Mouse (Mus musculus) limb, embryonic 14.5 days (tissue): ENCODE measurements around the gene Tex12. TPM values are rescaled to one million over a fixed set of nuclear protein-coding genes. Genes with fewer than 3 reads are reported as not detected.

Source experiments
- ATAC-seq: fragments of 200-750 bp; cut with Nextera tagmentation; 2 replicates; pipeline ENCODE4 v1.8.0; 2017; ENCODE audit warnings: low read depth, moderate number of reproducible peaks, moderate TSS enrichment; ENCODE audit not compliant: low FRiP score
- DNase-seq: peaks from one replicate; pipeline ENCODE4 v3.0.0-alpha.2; 2015; ENCODE audit warnings: low spot score
- H3K27ac ChIP-seq: fragments of 300-500 bp; sonication (generic); replicated peaks from 2 replicates; pipeline ENCODE4 v1.5.1; 2014; ENCODE audit warnings: low read depth, mild to moderate bottlenecking, low read length, moderate library complexity, mixed read lengths
- H3K27me3 ChIP-seq: fragments of 300-500 bp; sonication (generic); 2 replicates; pipeline ENCODE4 v1.6.1; 2014; ENCODE audit warnings: low read length, mixed read lengths; ENCODE audit not compliant: control insufficient read depth, insufficient read depth
- H3K36me3 ChIP-seq: fragments of 300-500 bp; sonication (generic); 2 replicates; pipeline ENCODE4 v1.6.1; 2014; ENCODE audit warnings: mild to moderate bottlenecking, low read length, moderate library complexity, mixed read lengths; ENCODE audit not compliant: control insufficient read depth, insufficient read depth
- H3K4me1 ChIP-seq: fragments of 300-500 bp; sonication (generic); 2 replicates; pipeline ENCODE4 v1.6.1; 2014; ENCODE audit warnings: antibody characterized with exemption, low read length, mixed read lengths; ENCODE audit not compliant: control insufficient read depth, insufficient read depth
- H3K4me2 ChIP-seq: fragments of 300-500 bp; sonication (generic); replicated peaks from 2 replicates; pipeline ENCODE4 v1.6.1; 2014; ENCODE audit warnings: low read depth, mild to moderate bottlenecking, low read length, moderate library complexity; ENCODE audit not compliant: severe bottlenecking
- H3K4me3 ChIP-seq: fragments of 300-500 bp; sonication (generic); replicated peaks from 2 replicates; pipeline ENCODE4 v1.5.1; 2014; ENCODE audit warnings: low read length
- H3K9ac ChIP-seq: fragments of 300-500 bp; sonication (generic); 2 replicates; pipeline ENCODE4 v1.6.1; 2014; ENCODE audit warnings: mild to moderate bottlenecking, low read depth, low read length, moderate library complexity; ENCODE audit not compliant: severe bottlenecking
- H3K9me3 ChIP-seq: fragments of 300-500 bp; sonication (generic); 2 replicates; pipeline ENCODE4 v1.6.1; 2016; ENCODE audit warnings: low read length; ENCODE audit not compliant: control insufficient read depth
- POLR2A ChIP-seq: fragments of 200-500 bp; IDR thresholded peaks from 2 replicates; pipeline ENCODE4 v1.8.0; 2012; ENCODE audit warnings: inconsistent platforms, mild to moderate bottlenecking, moderate library complexity, borderline replicate concordance; ENCODE audit not compliant: insufficient read depth, insufficient read length; ENCODE audit errors: extremely low read depth
- whole genome bisulfite sequencing: fragments of 180-500 bp; shearing (Covaris S2); extraction: QIAGEN DNeasy Blood & Tissue Kit; methylation state at CpG from one replicate; pipeline ENCODE4 v1.1.7; 2014; 5-methylcytosine and 5-hydroxymethylcytosine counted together
- polyA plus RNA-seq, 2 experiments: library from polyadenylated mRNA; depleted of rRNA in 1 of 2; stranded (reverse) in 1 of 2; unstranded in 1 of 2; fragments of >200 nt; fragmentation: Nextera tagmentation in 1 of 2; extraction: Ambion mirVana in 1 of 2; gene quantifications; 2 replicates each; pipeline versions ENCODE4 v1.2.1 to v1.2.3; 2012 to 2014

Gene Tex12
- polyA plus RNA-seq, 2 experiments: not detected

DNA sequence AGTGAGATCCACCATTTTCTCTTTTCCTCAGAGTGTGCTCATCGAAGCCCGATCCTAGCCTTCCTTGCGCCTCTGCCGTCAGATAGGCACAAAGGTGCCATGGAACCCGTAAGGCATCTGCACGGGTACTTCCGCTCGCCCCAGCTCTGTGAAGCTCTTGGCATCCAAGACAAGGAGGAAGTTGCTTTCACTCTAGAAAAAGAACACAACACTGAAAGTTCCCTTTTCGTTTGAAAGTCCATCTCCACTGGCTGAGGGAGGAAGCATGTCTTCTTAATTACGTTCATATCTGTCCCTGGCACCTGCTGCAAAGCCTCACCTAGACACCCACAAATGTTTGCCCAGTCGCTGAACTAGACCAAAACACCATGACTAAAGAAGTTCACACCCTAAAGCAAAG lies 27.8 kb downstream of the Tex12 start:
- 82% methylated on average over 11 of the region's 11 CpGs for WGBS
- no peak overlapping the region for H3K9ac ChIP-seq
- H3K4me3 ChIP-seq: no peak overlapping the region
- TF ChIP-seq POLR2A: no peak
- H3K4me2 ChIP-seq: no peak overlapping the region
- H3K9me3 ChIP-seq: no peaks in the 10 kb centered on the region
- H3K27ac ChIP-seq: no peak overlapping the region
- no peaks in the 10 kb centered on the region for H3K4me1 ChIP-seq
- no peaks in the 10 kb centered on the region for H3K36me3 ChIP-seq
- ATAC-seq (no peak), DNase-seq (no peak)
- H3K27me3 ChIP-seq: no peaks in the 10 kb centered on the region

DNA sequence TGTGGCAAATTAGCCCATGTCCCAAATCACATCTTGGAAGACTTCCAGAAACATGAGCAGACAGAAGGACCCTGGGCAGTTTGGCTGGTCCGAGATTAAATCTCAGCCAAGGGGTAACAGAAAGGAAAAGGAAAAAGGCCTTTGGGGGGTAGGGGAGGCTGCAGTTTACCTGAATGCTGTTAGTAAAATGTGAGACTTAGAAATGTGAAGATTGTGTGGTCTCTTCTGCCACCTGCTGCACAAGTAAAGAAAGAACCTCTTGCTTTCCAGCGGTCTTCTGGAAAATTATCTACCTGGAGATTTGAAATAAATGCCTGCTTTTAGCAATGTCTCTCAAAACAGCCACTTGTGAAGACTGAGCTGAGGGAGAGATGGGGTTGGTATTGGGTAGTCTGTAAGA lies 30.2 kb downstream of the Tex12 start:
- no peaks in the 10 kb centered on the region for H3K27me3 ChIP-seq
- ATAC-seq: no peak
- peak; percentile 69 for DNase-seq
- no peaks in the 10 kb centered on the region for H3K9me3 ChIP-seq
- 30% methylated on average over 2 of the region's 2 CpGs for WGBS
- no peak overlapping the region for H3K4me3 ChIP-seq
- H3K4me2 ChIP-seq: no peak overlapping the region
- no peak overlapping the region for H3K9ac ChIP-seq
- no peaks in the 10 kb centered on the region for H3K36me3 ChIP-seq
- no peak overlapping the region for H3K27ac ChIP-seq
- H3K4me1 ChIP-seq: peaks cover 4% of the 10 kb centered on the region
- TF ChIP-seq POLR2A: no peak

DNA sequence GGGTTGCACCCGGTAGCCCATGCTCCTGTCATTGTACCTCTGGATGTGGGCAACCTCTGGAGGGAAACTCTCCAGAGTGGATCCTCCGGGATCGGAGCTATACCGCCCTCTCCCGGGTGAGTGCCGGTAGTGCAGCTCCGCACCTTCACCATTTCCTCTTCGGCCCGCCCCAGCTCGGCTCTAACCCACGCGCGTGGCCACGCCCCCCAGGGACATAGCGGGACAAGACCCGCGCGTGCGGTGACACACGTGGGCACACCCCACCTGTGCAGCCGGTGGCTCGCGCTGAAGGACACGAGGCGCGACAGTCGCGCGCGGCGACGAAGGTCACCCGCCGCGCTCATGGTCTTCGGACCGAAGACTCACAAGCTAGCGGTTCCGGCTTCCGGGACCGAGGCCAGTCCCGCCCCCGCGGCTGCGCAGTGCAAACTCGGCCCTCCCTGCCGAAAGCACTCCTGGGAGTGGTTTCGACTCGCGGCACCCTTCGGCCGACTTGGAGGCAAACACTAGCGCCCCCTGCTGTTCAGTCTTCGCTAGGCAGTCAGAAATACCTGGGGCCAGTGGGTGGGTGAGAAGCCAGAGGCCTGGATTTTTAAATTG lies 32.7 kb downstream of the Tex12 start, which contains the start of gene Pts:
TSS of gene Pts (minus strand) at position 432 of the 600 bp plus-strand sequence.
- TF ChIP-seq POLR2A: peak; percentile 98
- under 1% methylated on average over 44 of the region's 54 CpGs for WGBS
- ATAC-seq: peak; percentile 97
- Histone ChIP-seq H3K27ac (no peak within 1 kb of the TSS), H3K9me3 (no peaks in the 10 kb centered on the region), H3K9ac (peak within 1 kb of the TSS; percentile 67), H3K27me3 (no peaks in the 10 kb centered on the region), H3K4me3 (peak within 1 kb of the TSS; percentile 75), H3K4me2 (peak within 1 kb of the TSS; percentile 72), H3K4me1 (peaks cover 4% of the 10 kb centered on the region), H3K36me3 (no peaks in the 10 kb centered on the region)
- peak; percentile 97 for DNase-seq

DNA sequence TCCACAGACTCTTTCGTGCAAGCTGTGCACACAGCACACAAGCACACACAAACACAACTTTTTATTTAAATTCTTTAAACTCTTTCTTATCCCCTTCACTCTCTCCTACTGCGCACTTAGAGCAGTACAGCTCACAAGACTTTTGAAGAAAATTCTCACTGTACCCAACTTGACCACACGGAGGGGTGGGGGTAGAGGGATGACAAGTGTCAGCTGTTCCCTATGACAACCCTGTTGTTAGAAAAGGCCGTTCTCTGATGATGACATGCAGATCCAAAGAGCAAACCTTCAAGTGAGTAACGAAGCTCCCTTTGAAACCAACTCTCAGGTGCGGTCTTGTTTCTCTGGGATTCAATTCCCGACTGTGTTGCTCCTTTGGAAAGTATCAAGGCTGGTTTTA lies 33.3 kb downstream of the Tex12 start:
- Histone ChIP-seq H3K9me3 (no peaks in the 10 kb centered on the region), H3K4me3 (peak overlapping the region; percentile 75), H3K36me3 (no peaks in the 10 kb centered on the region), H3K4me1 (peaks cover 4% of the 10 kb centered on the region), H3K4me2 (peak overlapping the region; percentile 72), H3K27me3 (no peaks in the 10 kb centered on the region), H3K27ac (no peak overlapping the region), H3K9ac (peak overlapping the region; percentile 67)
- ATAC-seq (no peak), DNase-seq (no peak)
- TF ChIP-seq POLR2A: no peak
- 42% methylated on average over 7 of the region's 7 CpGs for WGBS

DNA sequence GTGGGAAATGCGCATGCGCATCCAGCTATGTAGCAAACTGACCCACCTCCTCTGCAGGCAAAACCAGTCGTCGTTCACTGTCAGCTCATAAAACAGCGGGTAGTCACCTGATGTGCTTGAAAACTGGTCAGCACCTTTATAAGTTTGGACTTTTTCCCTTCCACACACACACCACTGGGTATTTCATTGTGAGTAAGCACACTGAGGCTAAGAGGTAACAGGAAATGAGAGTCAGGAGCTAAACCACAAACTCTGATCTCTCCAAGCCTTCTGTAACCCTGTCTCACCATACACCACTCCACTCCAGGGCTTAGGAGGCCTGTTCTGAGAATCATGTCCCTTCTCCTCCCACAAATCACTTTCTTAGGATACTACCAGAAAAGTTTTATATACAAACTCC lies 35.5 kb downstream of the Tex12 start:
- Histone ChIP-seq H3K4me1 (peaks cover 4% of the 10 kb centered on the region), H3K4me2 (no peak overlapping the region), H3K27ac (no peak overlapping the region), H3K27me3 (no peaks in the 10 kb centered on the region), H3K4me3 (no peak overlapping the region), H3K36me3 (no peaks in the 10 kb centered on the region), H3K9ac (no peak overlapping the region), H3K9me3 (no peaks in the 10 kb centered on the region)
- no peak for DNase-seq
- no peak for TF ChIP-seq POLR2A
- ATAC-seq: no peak
- 55% methylated on average over 5 of the region's 5 CpGs for WGBS
